Mouse (Mus musculus): ENCODE data around the gene Sptlc2. TPM values are rescaled to one million over a fixed set of nuclear protein-coding genes. Genes with fewer than 3 reads are reported as not detected.
"Not testable (repeated sequence)": the region's sequence is repeated elsewhere in the genome, so short reads cannot be mapped to it uniquely, and the experiment has no call there.

Sptlc2 gene
- polyA plus RNA-seq, 1 experiment: 106 TPM

- H3K9ac ChIP-seq (ENCODE audit: low read depth, poor library complexity, severe bottlenecking): no peak overlapping the region
- H3K27ac ChIP-seq (ENCODE audit: insufficient read depth, low read length): no peak overlapping the region
- no peak overlapping the region for H3K4me3 ChIP-seq (ENCODE audit: low read depth, low read length)
- TF ChIP-seq EP300 (IDR thresholded peaks at IDR 0.05; ENCODE audit: insufficient read depth, low read depth, low read length) (no peak), CTCF (IDR thresholded peaks at IDR 0.05; ENCODE audit: low read depth, low read length) (no peak), POLR2A (IDR thresholded peaks at IDR 0.05; ENCODE audit: insufficient read depth, low read length) (no peak)
- H3K4me1 ChIP-seq (ENCODE audit: control insufficient read depth, insufficient read depth, low read length): peaks cover 4% of the 10 kb centered on the region
- peaks cover 10% of the 10 kb centered on the region for H3K36me3 ChIP-seq (ENCODE audit: control insufficient read depth, insufficient read depth, low read length, poor library complexity, severe bottlenecking)
- H3K27me3 ChIP-seq (ENCODE audit: control insufficient read depth, insufficient read depth, low read length, poor library complexity, severe bottlenecking): no peaks in the 10 kb centered on the region
- H3K9me3 ChIP-seq (replicated peaks; ENCODE audit: control insufficient read depth, insufficient read depth, low read length, poor library complexity, severe bottlenecking): no peaks in the 10 kb centered on the region
Measured at GRCm38 (mm10) chr12:87325452-87325851, 62.7 kb downstream of the Sptlc2 start.

GRCm38 (mm10) chr12:87319229-87319628 lies 68.9 kb downstream of the Sptlc2 start:
- Histone ChIP-seq H3K9ac (ENCODE audit: low read depth, poor library complexity, severe bottlenecking) (peak overlapping the region; percentile 40; the same call in 1 of the 2 replicates), H3K9me3 (replicated peaks; ENCODE audit: control insufficient read depth, insufficient read depth, low read length, poor library complexity, severe bottlenecking) (no peaks in the 10 kb centered on the region), H3K36me3 (ENCODE audit: control insufficient read depth, insufficient read depth, low read length, poor library complexity, severe bottlenecking) (peaks cover 3% of the 10 kb centered on the region), H3K27me3 (ENCODE audit: control insufficient read depth, insufficient read depth, low read length, poor library complexity, severe bottlenecking) (no peaks in the 10 kb centered on the region), H3K4me3 (ENCODE audit: low read depth, low read length) (no peak overlapping the region), H3K27ac (ENCODE audit: insufficient read depth, low read length) (peak overlapping the region; percentile 64), H3K4me1 (ENCODE audit: control insufficient read depth, insufficient read depth, low read length) (peaks cover 11% of the 10 kb centered on the region)
- TF ChIP-seq EP300 (IDR thresholded peaks at IDR 0.05; ENCODE audit: insufficient read depth, low read depth, low read length) (no peak), POLR2A (IDR thresholded peaks at IDR 0.05; ENCODE audit: insufficient read depth, low read length) (no peak), CTCF (IDR thresholded peaks at IDR 0.05; ENCODE audit: low read depth, low read length) (no peak)

- no peak for TF ChIP-seq CTCF (IDR thresholded peaks at IDR 0.05; ENCODE audit: low read depth, low read length)
- H3K4me1 ChIP-seq (ENCODE audit: control insufficient read depth, insufficient read depth, low read length): peaks cover 9% of the 10 kb centered on the region
- H3K9ac ChIP-seq (ENCODE audit: low read depth, poor library complexity, severe bottlenecking): no peak overlapping the region
- H3K9me3 ChIP-seq (replicated peaks; ENCODE audit: control insufficient read depth, insufficient read depth, low read length, poor library complexity, severe bottlenecking): no peaks in the 10 kb centered on the region
- peak overlapping the region; percentile 86 for H3K27ac ChIP-seq (ENCODE audit: insufficient read depth, low read length)
- peaks cover 3% of the 10 kb centered on the region; the same call in 1 of the 2 replicates for H3K36me3 ChIP-seq (ENCODE audit: control insufficient read depth, insufficient read depth, low read length, poor library complexity, severe bottlenecking)
- no peak overlapping the region for H3K4me3 ChIP-seq (ENCODE audit: low read depth, low read length)
- H3K27me3 ChIP-seq (ENCODE audit: control insufficient read depth, insufficient read depth, low read length, poor library complexity, severe bottlenecking): no peaks in the 10 kb centered on the region
Measured at GRCm38 (mm10) chr12:87317951-87318350, 70.2 kb downstream of the Sptlc2 start.

GRCm38 (mm10) chr12:87313098-87313497 lies 75.1 kb downstream of the Sptlc2 start:
- TF ChIP-seq EP300 (IDR thresholded peaks at IDR 0.05; ENCODE audit: insufficient read depth, low read depth, low read length) (peak; percentile 64; the same call in 1 of the 2 replicates), CTCF (IDR thresholded peaks at IDR 0.05; ENCODE audit: low read depth, low read length) (no peak)
- Histone ChIP-seq H3K4me1 (ENCODE audit: control insufficient read depth, insufficient read depth, low read length) (peaks cover 4% of the 10 kb centered on the region), H3K9me3 (replicated peaks; ENCODE audit: control insufficient read depth, insufficient read depth, low read length, poor library complexity, severe bottlenecking) (no peaks in the 10 kb centered on the region), H3K4me3 (ENCODE audit: low read depth, low read length) (no peak overlapping the region), H3K27me3 (ENCODE audit: control insufficient read depth, insufficient read depth, low read length, poor library complexity, severe bottlenecking) (no peaks in the 10 kb centered on the region), H3K27ac (ENCODE audit: insufficient read depth, low read length) (peak overlapping the region; percentile 64; the same call in 1 of the 2 replicates), H3K9ac (ENCODE audit: low read depth, poor library complexity, severe bottlenecking) (no peak overlapping the region), H3K36me3 (ENCODE audit: control insufficient read depth, insufficient read depth, low read length, poor library complexity, severe bottlenecking) (peaks cover 25% of the 10 kb centered on the region)

- H3K9me3 ChIP-seq (replicated peaks; ENCODE audit: control insufficient read depth, insufficient read depth, low read length, poor library complexity, severe bottlenecking); H3K27me3 ChIP-seq (ENCODE audit: control insufficient read depth, insufficient read depth, low read length, poor library complexity, severe bottlenecking); H3K27ac ChIP-seq (ENCODE audit: insufficient read depth, low read length); H3K9ac ChIP-seq (ENCODE audit: low read depth, poor library complexity, severe bottlenecking); H3K4me3 ChIP-seq (ENCODE audit: low read depth, low read length); H3K4me1 ChIP-seq (ENCODE audit: control insufficient read depth, insufficient read depth, low read length): not testable (repeated sequence)
- peaks cover 18% of the 10 kb centered on the region for H3K36me3 ChIP-seq (ENCODE audit: control insufficient read depth, insufficient read depth, low read length, poor library complexity, severe bottlenecking)
Measured at GRCm38 (mm10) chr12:87306584-87306844, 81.6 kb downstream of the Sptlc2 start.

- H3K4me1 ChIP-seq (ENCODE audit: control insufficient read depth, insufficient read depth, low read length): peaks cover 2% of the 10 kb centered on the region
- H3K27me3 ChIP-seq (ENCODE audit: control insufficient read depth, insufficient read depth, low read length, poor library complexity, severe bottlenecking): no peaks in the 10 kb centered on the region
- H3K4me3 ChIP-seq (ENCODE audit: low read depth, low read length): no peak overlapping the region
- H3K9me3 ChIP-seq (replicated peaks; ENCODE audit: control insufficient read depth, insufficient read depth, low read length, poor library complexity, severe bottlenecking): no peaks in the 10 kb centered on the region
- TF ChIP-seq CTCF (IDR thresholded peaks at IDR 0.05; ENCODE audit: low read depth, low read length) (no peak), EP300 (IDR thresholded peaks at IDR 0.05; ENCODE audit: insufficient read depth, low read depth, low read length) (no peak), POLR2A (IDR thresholded peaks at IDR 0.05; ENCODE audit: insufficient read depth, low read length) (no peak)
- H3K36me3 ChIP-seq (ENCODE audit: control insufficient read depth, insufficient read depth, low read length, poor library complexity, severe bottlenecking): peaks cover 16% of the 10 kb centered on the region
- H3K27ac ChIP-seq (ENCODE audit: insufficient read depth, low read length): no peak overlapping the region
- H3K9ac ChIP-seq (ENCODE audit: low read depth, poor library complexity, severe bottlenecking): no peak overlapping the region
Measured at GRCm38 (mm10) chr12:87305767-87306583, 82.2 kb downstream of the Sptlc2 start.
